Mouse (Mus musculus) hematopoietic stem cell, adult 5-6 weeks (primary cell): ENCODE measurements around the gene Pxylp1. TPM values are rescaled to one million over a fixed set of nuclear protein-coding genes. Genes with fewer than 3 reads are reported as not detected.

ENCODE experiments used
- ATAC-seq, 2 experiments: fragments of 125-278 bp in 1 of 2; replicated peaks in 1 of 2; 2 replicates each; pipeline ENCODE4 v1.8.0; 2016 to 2017; ENCODE audit warnings: inconsistent platforms in 2 of 2, mild to moderate bottlenecking in 2 of 2, moderate number of reproducible peaks in 2 of 2, low read depth in 1 of 2, moderate TSS enrichment in 1 of 2; ENCODE audit not compliant: low FRiP score in 2 of 2, poor library complexity in 2 of 2, severe bottlenecking in 2 of 2, insufficient read depth in 1 of 2, low TSS enrichment in 1 of 2
- total RNA-seq: library from RNA; stranded (forward); fragments of 172-1452, 232-1000 nt; gene quantifications from 2 replicates; pipeline ENCODE4 v1.2.3, GENCODE M21; 2017

Gene Pxylp1
- total RNA-seq, 1 experiment from 2014 or later: 28.9 TPM

DNA sequence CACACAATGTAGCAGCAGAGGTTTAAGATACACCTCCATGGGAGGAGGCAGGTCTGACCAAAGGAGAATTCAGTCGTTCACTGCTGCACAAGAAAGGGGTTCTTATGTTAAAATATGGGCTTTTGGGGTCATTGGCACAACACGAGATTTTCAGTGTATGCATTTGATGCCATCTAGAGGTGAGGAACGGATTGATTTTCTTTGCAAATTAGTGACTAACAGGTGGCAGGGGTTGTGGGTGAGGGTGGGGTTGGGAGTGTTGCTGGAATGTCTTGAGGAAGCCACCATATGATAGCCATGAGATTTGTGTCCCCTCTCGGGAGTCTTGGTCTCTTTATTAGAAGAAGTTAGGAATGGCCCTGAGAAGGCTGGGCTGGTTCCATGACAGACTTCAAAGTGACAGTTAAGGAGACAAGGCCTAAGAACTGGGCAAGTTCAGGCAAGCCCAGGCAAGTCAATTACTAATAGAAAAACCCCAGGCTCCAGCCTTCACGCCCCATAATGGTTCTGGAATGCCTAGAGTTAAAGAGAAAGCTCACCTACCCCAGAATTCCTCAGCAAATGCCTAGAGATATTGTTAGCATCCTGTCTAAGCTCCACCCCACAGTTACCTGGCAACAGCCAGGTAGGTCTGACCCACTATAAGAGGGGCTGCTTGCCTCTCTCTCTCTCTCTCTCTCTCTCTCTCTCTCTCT, 92.2 kb downstream of the Pxylp1 start:
- ATAC-seq: peak; percentile 55 to 57

DNA sequence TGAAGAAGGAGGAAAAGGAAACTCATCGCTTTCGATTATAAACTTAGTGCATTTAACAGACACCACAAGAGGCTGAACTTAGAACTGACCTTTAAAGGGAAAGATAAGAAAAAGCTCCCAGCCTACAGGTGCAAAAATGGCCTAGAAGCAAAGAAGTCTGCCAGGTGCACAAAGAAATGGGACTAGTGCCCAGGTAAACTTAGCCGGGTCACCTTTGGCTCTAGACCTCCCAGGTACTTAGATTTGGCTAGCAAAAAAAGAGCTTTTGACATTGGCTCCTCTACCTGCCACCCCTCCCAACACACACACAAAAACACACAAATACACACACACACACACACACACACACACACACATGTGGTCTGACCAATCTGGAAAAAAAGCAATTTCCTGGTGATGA, 95.2 kb downstream of the Pxylp1 start:
- ATAC-seq: no peak

DNA sequence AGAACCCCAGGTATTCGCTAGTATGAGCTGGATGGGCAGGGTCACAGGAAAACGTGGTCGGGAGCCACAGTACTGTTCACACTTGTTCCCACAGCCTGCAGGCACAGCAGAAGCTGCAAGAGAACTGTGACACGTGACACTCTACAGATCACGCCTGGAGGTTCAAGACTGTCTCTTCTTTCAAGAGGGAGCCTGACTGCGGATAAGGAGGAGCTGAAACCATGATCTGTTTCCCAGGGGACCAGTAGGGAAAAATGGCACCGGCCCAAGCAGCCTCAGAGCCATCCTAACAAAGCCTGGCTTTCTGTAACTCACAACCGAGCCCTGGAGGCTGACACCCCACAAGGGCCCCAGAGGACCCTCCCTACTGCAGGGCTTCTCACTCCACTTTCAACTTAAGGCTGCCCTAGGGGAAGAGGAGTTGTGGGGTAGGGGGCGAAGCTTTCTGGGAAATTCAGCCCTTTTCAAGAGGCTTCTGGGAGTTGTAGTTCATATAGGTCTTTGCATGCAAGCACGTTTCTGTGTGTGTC, 97.0 kb downstream of the Pxylp1 start:
- peak; percentile 17 to 40; a peak in 1 of 4 replicates for ATAC-seq

DNA sequence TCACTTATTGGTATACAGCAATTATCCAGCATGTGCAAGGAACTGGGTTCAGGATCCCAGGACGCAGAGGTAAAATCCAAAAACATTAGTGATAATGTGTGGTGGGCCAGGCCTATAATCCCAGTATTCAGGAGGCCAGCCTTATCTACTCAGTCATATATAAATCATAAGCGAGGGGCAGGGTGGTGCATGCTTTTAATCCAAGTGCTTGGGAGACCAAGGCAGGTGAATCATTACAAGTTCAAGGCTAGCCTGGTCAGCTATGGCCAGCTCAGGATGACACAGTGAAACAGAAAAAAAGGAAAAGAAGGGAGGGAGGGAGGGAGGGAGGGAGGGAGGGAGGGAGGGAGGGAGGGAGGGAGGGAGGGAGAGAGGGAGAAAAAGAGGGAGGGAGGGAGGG, 97.9 kb downstream of the Pxylp1 start:
- no peak for ATAC-seq

DNA sequence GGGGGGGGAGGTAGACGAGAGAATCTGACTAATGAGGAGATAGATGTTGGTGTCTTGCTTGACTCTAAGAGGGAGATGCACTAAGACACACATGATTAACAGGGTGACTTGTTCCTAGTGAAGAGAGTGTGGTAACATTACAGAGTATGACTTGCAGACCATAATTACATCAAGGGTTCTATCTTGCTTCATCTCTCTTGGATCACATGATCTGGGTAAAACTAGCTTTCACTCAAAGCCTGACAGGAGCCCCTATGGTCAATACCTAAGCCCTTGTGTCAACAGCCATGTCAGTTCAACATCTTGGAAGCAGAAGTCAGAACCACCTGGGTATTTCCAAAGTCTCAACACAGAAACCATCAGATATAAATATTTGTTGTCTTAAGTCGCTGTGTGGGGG, 99.9 kb downstream of the Pxylp1 start:
- ATAC-seq: no peak

DNA sequence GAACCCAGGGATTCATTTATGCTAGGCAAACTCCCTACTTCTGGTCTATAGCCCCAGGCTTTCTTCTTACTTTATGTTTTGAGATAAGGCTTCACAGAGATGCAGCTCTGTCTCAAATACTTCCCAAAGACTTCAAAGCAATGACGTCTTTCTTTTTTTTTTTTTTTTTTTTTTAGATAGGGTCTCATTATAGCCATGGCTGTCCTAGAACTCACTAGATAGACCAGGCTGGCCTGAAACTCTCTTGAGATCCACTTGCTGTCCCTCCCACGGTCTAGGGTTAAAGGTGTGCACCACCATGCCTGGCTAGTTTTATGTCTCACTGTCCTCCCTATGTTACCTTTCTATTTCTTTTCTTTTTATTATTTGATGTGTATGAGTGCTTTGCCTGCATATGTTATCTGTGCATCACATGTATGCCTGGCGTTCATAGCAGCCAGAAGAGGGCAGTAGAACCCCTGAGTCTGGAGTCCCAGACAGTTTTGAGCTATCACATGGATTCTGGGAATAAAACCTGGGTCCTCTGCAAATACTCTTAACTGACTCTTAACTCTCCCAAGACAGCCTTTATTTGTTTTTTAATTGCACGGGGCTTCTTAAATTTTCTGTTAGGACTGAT, 102.0 kb downstream of the Pxylp1 start:
- no peak for ATAC-seq

DNA sequence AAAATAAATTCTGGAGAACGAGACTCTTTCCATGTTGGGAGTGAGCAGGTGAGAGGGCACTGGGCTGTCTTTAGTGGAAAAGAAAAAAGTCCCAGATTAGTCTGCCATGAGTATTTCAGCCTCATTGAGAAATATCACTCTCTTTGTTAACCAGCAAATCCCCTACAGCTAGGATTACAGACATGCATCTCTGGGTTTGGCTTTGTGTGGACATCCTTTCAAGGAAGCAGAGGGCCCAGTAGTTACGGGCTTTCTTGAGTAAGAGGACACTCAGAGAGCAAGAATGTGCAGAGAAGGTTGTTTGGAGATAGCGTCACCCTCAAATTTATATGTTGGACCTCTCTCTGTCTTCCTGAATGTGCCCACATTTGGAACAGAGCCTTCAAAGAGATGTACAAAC, 102.6 kb downstream of the Pxylp1 start:
- ATAC-seq: no peak

DNA sequence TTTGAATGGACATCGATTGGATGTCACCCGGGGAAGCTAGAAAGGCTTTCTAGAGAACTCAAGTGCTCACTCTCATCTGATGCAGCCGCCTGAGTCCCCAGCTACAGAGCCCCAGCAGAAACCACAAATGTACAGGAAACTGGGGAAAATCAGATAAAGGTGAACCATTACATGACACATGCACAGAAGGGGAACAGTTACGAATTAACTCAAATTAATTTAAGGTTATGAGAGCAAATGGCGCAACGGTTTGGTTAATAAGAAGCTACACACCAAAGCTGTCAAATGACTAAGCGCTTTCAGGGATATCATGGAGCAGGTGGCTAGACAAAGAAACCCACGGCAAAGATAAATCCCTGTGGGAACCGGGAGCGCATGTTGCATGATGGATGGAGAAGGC, 104.7 kb downstream of the Pxylp1 start:
- ATAC-seq: peak; percentile 67 to 72

DNA sequence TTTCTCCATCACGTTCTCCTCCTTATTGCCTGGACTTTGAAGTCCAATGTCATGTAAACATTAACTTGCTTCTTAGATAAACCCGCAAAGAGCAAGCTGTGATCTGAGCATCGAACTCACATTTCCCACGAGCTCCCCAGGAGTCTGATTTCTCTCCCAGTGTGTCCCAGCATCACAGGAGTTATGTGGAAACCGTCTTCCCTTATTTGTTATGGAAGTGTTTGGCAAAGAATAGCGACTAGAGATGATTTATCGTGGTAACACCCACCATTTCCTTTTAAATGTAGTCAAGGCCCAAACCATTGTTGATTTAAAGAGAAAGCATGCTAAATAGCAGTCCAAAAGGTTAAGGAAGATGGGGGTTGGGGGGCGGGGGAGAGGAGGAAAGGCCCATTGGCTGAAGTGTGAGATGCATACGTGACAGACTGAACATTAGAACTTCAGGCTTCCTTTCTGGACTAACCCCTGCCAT, 106.6 kb downstream of the Pxylp1 start:
- no peak for ATAC-seq

DNA sequence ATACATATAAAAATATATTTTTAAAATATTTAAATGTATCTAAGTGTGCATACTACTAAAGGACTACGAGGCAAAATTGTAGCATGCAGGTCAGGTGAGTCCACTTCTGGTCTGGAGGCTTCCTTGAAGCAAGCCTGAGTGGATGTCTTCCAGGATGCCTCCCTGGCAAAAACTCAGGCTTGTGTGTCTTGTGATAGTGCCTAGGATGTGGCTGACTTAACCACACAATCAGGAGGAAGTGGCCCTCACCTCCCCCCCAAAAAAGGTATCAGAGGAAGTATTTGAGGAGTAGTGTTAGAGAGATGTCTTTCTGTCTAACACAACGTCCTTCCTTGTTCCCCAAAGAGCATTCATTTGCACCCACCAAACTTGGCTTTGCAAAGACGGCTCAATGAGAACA, 107.3 kb downstream of the Pxylp1 start:
- peak; percentile 24 to 44; a peak in 3 of 4 replicates for ATAC-seq

DNA sequence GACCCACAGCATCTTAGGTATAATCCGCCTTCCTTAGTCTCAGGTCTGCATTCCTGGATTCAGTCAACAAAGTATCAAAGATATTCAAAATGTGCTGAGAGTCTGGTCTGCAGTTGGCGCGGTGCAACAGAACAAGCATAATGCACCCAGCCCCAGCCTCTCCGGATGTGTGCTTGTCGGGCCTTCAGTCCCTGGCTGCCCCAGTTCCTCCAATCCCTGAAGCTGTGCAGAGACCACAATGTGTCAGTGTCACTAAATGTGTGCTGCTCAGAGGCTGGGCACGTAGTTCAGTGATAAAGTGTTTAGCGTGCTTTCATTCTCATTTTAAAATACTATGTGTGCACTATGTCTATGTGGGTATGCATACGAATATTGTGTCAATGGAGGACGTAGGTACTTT, 108.8 kb downstream of the Pxylp1 start:
- peak; percentile 70 to 79 for ATAC-seq

DNA sequence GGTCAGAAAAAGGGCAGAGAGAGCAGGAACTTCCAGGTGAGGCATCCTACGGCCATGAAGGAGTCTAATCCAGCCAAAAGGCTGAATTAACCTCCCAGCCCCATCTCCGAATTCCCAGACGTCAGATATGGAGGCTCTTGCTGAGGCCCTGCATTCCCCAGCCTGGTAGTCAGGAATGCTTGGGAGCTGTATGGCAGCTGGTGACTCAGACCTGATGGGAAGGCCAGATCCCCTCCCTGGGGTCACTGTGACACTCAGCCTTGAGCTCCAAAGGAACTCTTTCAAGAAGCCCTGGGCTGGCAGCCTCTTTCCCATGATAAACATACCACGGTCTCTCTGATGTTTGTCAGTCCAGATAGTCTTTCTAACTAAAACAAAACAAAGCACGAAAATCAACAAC, 109.2 kb downstream of the Pxylp1 start:
- ATAC-seq: no peak

DNA sequence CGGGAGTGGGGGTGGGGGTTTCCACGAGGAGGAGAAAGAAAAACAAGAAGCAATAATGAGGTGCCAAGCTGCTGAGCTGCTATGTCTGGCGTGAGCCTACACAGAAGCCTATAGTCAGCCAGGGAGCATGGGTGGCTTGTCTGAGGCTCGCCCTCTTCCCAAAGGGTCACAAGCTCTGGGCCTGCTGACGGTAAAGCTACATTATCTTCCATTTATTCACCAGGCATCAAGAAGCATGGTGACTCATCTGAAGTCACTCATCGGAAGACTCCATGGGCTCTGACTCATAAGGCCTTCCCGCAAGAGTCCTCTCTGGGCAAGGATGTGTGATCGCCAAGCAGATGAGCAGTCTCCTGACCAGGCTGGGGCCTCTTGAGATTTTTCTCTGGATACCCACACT, 110.4 kb downstream of the Pxylp1 start:
- ATAC-seq: no peak

Other genes starting within 250 kb of the Pxylp1 start
- gene Zbtb38, start 139.8 kb downstream of the Pxylp1 start, total RNA-seq: 50.5 and 62.1 TPM in 2 replicates
- 2.0 and 3.7 TPM in 2 replicates for gene Spsb4, start 126.2 kb upstream of the Pxylp1 start, total RNA-seq
- 142 and 147 TPM in 2 replicates for gene Slc25a36, start 218.5 kb upstream of the Pxylp1 start, total RNA-seq